Mouse (Mus musculus) 3T3-L1 (cell line): ENCODE measurements around the gene Imp4.
A peak's percentile ranks its signal among the peaks of the same experiment; 100 is the strongest.

Experiments used
- DNase-seq: peaks from one replicate; pipeline ENCODE4 v3.0.0-alpha.2; 2015; ENCODE audit warnings: low read depth, low spot score

Gene Imp4

DNA sequence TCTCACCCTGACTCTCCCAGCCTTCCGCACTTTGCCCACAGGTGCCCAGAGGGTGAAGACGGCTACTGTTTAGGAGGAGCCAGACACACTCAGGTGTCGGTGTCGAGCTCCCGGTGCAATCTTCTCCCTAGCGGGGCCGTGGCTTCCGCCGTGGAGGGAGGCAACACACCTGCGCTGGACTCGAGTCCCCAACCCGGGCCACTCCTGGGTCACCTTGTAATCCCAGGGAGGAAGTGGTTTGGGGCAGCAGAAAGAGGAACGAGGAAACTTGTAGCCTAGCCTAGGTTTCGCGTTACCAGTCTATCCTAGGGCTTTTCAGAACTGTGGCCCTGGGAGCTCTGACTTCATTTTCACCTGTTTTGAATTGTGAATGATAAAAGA, 20.4 kb downstream of the Imp4 start:
- no peak for DNase-seq

DNA sequence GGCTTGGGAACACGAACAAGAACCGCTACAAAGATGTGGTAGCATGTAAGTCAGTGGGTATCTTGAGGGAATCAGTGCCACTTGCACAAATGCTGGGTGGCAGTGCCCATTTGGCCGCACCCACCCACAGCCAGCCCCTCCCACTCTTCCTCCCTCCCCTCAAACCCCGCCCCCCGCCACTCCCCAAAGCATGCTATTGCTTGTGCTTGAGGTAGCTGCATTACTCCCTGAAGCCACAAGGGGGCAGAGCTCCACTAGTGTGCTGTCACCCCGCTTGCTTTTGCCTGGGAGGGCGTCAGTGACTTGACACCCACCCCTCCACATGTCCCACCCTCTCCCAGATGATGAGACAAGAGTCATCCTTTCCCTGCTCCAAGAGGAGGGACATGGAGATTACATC, 23.1 kb downstream of the Imp4 start:
- DNase-seq: peak; percentile 55

DNA sequence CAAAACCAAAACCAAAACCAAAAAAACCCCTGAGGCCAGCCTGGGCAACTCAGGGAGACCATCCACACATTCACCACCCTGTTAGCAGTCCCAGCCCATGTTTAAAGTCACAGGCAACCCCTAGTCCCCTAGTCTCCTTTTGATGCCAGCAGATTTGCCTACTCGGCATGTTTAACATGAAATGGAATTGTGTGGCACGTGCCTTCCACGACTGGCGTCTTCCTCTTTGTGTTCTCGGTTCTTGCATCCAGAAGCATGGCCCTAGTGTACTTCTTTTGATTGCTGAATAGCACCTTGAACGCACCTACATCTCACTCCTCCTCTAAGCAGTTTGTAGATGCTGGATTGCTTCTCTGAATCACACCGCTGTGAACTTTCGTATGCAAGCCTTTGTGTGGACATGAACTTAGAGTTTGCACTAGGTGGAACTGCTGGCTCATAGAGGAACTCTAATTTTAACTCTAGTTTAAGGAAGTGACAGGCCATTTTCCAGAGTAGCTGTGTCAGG, 24.7 kb downstream of the Imp4 start:
- no peak for DNase-seq

DNA sequence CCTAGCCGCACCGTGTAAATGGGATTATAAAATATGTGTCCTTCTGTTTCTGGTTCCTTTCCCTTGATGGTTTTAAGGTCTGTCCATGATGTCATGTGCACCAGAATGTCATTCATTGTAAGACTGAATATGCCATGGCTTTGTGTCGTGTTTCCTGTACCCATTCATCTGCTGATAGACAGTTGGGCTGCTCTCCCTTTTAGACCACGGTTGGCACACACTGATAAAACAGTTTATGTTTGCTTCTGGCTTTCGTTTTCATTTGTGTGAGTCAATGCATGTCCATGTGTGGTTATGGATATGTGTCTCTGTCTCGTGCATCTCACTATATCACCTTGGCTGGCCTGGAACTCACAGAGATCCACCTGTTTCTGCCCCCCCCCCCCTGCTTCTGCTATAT, 25.8 kb downstream of the Imp4 start:
- no peak for DNase-seq

DNA sequence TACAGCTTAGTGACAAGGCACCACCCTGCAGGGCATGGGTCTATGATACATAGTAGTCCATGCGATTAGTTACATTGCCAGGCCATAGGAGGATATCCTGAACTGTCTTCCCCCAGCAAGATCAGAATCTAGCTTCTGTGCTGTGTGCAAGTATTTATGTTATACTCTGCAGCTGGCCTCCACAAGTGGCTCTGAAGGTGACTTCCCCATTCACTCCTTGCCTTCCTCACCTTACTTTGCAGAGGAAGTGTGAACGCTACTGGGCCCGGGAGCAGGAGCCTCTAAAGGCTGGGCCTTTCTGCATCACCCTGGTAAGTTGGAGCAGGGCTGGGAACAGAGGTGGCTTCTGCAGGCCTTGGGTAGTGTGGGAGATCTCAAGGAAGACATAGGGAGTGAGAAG, 28.4 kb downstream of the Imp4 start:
- DNase-seq: no peak

DNA sequence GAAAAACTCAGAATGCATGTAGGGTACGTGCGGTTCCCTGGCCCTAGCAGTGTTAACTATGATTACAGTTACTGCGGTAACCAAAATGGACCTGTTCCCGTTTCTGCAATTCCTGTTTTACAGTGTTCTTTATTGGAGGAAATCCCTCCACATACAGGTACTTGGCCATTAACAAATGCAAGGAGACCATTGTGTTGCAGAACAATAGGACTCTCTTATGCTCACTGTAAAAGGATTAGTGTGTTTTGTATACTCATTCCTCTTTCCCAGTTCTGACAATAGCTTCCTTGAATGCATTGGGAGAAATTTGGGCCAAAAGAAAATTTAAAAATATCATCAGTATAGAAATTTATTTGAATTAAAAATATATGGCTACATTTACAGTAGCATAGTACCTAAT, 28.8 kb downstream of the Imp4 start:
- DNase-seq: no peak

DNA sequence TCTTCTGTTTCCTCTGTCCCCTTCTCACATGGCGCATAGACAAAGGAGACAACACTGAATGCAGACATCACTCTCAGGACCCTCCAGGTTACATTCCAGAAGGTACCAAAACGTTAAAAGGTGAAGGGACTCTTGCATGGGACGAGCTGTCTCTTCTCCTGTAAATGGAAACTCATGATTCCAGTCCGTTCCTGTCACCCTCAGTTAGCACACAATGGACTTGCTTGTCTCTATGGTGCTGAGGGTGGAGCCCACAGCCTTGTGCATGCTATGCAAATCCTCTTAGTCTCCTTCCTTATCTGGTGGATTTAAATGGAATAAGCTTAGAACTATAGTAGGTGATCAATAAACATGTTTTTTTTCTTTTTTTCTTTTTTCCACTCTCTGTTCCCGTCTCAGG, 30.1 kb downstream of the Imp4 start:
- no peak for DNase-seq

DNA sequence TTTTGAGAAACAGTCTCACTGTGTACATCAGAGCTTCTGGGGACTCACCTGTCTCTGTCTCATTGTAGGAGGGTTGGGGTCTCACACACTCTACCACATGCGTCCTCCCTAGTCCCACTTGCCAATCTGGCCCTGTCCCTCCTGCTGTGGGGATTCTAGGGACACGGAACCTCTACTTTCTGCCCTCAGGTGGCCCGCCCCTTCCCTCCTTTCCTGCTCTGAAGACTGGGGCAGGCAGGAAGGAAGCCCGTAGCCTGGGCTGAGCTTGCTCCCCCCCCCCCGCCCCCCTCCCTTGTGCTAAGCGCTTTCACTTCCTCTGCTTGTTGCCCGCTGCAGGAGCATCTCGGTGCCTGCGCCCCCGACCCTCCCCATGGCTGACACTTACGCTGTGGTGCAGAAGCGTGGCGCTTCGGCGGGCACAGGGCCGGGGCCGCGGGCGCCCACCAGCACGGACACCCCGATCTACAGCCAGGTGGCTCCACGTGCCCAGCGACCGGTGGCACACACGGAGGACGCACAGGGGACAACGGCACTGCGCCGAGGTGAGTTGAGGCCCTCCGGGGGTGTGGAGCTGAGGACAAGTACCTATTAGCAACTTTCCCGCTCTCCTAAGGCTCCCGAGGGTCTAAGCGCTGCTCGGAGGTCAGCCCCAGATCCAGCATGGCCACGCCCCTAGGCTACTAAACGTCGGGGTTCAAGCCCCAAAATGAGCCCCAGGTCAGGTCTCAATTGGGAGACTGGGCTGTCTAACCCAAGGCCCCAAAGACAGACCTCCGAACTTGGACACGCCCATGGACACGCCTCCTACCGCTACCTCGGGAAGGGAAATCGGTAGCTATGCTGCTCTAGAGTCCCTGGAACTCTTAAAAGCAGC, 33.0 kb downstream of the Imp4 start:
- DNase-seq: no peak

DNA sequence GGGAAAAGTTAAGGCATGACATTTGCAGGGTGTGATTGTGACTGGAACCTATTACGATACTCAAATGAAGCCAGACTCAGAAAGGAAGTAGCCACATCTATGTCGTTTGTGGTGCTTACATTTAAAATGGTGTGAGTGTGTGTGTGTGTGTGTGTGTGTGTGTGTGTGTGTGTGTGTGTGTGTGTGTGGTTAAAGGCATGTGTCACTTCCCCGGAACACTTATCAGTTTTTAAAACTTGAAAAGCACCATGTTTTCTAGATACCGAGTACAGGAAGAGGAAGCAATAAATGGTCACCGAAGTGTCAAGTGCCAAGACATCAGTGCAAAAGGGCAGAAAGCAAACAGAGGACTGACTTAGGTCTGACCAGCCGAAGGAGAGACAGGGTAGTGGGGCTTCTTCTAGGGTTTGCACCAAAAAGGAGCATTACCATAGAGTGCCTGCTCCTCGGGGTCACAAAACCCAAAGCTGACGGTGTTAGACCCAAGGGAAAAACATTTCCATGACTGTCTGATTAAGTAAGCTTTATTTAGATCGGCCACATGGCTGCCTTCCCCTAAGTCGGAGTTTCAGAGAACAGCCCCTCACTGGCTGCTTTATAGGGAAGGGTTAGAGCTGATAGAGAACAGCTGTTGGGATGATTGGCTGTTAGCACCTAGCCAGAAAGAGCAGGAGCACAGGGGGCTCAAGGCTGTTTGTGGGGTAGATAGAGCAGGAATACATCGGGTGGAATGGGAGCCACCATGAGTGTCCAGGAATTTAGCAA, 39.4 kb downstream of the Imp4 start:
- no peak for DNase-seq

DNA sequence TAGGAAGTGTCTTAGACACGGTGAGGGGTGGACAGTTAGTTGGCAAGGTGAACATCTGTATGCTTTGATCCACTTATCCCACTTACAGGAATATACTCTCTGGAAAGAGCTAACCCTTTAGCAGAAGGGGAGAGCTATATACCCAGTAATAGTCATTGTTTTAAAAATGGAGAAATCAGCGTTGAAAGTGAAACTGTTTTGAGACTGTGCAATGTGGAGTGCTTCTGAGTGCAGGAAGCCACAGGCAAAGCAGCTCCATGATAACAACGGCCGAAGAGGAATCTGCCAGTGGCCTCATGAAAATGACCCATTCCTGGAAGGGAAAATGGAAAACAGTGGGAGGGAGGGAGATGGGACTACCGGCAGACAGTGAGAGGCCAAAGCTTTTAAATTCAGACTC, 41.1 kb downstream of the Imp4 start:
- DNase-seq: no peak

DNA sequence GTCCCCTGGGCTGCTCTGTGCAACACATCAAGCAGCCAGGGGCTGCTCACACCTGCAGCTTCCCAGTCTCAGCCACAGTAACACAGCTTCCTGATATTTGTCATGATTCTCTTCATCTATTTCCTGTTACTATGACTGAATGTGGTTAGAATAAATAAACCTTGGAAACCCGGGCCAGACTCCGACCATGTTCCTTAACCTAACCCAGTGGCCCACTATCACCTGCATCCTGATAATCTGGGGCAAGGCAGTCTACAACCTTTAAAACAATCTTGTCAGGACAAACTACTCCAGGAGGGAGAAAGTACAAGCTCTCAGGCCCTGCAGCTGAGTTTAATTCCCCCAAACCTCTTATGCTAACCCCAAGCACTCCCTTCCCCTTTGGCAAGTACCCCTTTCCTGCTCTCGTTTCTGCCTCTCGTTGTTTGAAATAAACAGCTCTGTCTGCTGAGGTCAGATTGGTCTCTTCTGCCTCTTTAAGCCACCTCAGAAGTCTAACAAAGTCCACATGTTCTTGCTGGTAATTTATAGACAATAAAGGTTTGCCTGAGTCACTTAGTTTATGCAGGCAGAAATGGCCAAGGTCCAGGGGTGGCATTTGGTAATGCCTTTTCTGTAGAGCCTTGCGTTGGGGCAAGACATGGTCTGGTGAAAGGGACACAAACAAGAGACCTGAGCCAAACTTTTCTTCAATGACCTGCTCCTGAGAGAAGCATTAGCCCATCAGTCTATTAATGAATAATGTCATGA, 42.4 kb downstream of the Imp4 start:
- DNase-seq: no peak

DNA sequence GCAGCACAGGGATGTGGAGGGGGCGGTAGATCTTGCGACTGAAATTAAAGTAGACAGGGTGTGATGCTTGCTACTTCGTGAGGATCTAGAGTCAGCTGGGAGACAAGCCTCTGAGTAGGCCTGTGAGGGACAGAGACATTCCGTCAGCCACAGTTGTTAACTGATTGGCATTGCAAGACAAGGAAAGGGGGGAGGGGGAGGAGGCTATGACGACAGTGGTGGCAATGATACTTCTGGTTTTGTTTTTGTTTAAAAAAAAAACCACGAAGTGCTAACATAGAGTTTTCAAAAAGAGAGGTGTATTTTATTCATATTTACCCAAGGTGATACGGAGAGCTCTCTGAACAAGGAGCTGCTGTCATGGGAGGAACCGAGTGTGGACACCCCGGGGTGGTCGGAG, 44.8 kb downstream of the Imp4 start:
- no peak for DNase-seq

DNA sequence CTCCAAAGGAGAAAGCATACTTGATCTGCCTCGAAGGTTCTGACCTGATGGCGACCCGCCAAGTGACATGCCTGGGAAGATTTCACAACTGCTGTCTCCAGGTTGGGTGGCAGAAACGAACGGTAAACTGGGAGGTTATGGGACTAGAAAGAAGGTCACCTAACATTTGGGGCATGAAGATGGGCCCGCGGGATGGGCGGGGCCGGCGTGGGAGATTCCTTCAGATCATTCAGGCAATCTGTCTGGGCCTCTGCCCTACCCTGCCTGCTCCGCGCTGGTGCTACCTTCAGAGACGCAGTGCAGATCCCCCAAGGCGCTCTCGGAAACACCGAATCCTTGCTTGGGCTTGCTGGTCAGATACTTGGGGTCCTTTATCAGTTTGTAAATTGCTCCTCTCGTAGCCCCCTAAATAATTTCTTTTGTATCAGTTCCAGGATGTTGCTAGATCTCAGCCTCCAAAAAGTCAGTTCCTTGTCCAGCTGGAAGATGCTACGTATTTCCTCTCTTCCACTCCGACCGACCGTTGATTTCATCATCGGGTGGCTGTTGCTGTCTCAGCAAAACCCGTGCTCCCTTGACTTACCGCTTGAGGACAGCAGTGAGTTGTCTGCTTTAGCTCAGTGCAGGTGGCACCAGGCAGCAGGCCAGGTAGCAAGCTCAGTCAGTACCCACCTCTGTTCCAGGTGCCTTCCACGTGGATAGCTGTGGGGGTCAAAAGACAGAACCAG, 46.0 kb downstream of the Imp4 start:
- DNase-seq: no peak

DNA sequence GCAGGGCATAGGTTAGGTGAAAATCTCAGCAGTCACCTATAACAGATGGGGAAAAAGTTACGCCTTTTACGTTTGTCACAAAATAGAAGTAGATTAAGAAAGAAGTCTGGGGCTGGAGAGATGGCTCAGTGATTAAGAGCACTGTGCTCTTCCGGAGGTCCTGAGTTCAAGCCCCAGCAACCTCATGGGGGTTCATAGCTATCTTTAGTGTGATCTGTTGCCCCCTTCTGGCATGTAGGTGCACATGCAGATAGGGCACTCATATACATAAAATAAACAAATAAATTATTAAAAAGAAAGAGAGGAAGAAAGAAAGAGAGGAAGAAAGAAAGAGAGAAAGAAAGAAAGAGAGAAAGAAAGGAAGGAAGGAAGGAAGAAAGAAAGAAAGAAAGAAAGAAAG, 47.7 kb downstream of the Imp4 start:
- no peak for DNase-seq

DNA sequence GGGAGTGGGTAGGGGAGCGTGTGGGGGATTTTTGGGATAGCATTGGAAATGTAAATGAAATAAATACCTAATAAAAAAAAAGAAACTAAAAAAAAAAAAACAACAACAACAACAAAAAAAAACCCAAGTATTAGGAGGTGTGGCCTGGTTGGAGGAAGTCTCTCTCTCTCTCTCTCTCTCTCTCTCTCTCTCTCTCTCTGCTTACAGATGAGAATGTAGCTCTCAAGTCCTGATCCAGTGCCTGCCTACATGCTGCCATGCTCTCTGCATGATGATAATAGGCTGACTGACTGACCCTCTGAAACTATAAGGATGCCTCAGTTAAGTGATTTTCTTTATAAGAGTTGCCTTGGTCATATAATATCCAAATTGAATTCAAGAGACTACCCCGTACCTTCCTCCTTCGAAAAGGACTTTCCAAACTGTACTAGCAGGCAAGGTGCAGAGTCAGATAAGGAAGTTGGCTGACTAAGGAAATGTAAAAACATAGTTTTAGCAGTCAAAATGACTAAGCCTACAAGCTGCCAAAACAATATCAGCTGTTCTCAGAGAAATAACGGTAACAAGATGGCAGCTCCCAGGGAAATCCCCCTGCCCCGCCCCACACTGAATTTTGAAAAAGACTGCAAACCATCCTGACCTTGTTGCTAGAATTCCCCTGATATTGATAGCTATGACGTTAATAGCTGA, 50.3 kb downstream of the Imp4 start:
- no peak for DNase-seq

DNA sequence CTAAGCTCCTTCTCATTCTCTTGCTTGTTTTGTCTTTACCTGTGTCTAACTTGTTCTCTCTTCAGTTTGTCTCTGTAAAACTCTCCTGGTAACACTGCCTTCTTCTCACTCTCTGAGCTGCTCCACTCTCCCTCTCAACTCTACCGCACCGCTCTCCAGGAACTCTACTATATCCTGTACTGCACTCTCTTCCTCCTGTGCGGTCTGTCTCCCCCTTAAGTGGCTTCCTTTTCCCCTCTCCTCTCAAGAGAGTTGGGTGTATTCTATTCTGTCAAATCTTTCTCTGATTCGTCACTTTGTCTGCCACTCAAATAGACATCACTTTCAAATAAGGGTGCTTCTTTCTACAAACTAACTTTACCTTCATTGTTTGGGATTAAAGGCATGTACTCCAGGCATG, 51.8 kb downstream of the Imp4 start:
- DNase-seq: no peak
